Mouse (Mus musculus): ENCODE results near the gene Anks1b. TPM values are rescaled to one million over a fixed set of nuclear protein-coding genes. Genes with fewer than 3 reads are reported as not detected.

The Anks1b gene
- polyA plus RNA-seq, 1 experiment = 1.9 TPM

- TF ChIP-seq POLR2A (IDR thresholded peaks at IDR 0.05; ENCODE audit: control insufficient read depth, low read depth, low read length) (no peak), CTCF (IDR thresholded peaks at IDR 0.05; ENCODE audit: control insufficient read depth, insufficient read depth, insufficient replicate concordance, low read depth, low read length) (no peak)
- Histone ChIP-seq H3K4me3 (ENCODE audit: control insufficient read depth, low read depth, low read length) (no peak overlapping the region), H3K27ac (ENCODE audit: control insufficient read depth, insufficient read depth, low read depth, low read length) (no peak overlapping the region), H3K4me1 (ENCODE audit: control insufficient read depth, insufficient read depth, low read length) (no peaks in the 10 kb centered on the region), H3K36me3 (ENCODE audit: control insufficient read depth, insufficient read depth, low read length) (no peaks in the 10 kb centered on the region), H3K27me3 (ENCODE audit: control insufficient read depth, insufficient read depth, low read length) (no peaks in the 10 kb centered on the region)
Measured at GRCm38 (mm10) chr10:90306156-90306555, 432.8 kb downstream of the Anks1b start.

GRCm38 (mm10) chr10:90307931-90308555 lies 434.7 kb downstream of the Anks1b start:
- no peaks in the 10 kb centered on the region for H3K36me3 ChIP-seq (ENCODE audit: control insufficient read depth, insufficient read depth, low read length)
- no peaks in the 10 kb centered on the region for H3K4me1 ChIP-seq (ENCODE audit: control insufficient read depth, insufficient read depth, low read length)
- H3K27ac ChIP-seq (ENCODE audit: control insufficient read depth, insufficient read depth, low read depth, low read length) = no peak overlapping the region
- no peaks in the 10 kb centered on the region for H3K27me3 ChIP-seq (ENCODE audit: control insufficient read depth, insufficient read depth, low read length)
- H3K4me3 ChIP-seq (ENCODE audit: control insufficient read depth, low read depth, low read length) = no peak overlapping the region
- no peak for TF ChIP-seq CTCF (IDR thresholded peaks at IDR 0.05; ENCODE audit: control insufficient read depth, insufficient read depth, insufficient replicate concordance, low read depth, low read length)
- TF ChIP-seq POLR2A (IDR thresholded peaks at IDR 0.05; ENCODE audit: control insufficient read depth, low read depth, low read length) = no peak

GRCm38 (mm10) chr10:90329781-90330180 lies 456.5 kb downstream of the Anks1b start:
- Histone ChIP-seq H3K27me3 (ENCODE audit: control insufficient read depth, insufficient read depth, low read length) (no peaks in the 10 kb centered on the region), H3K36me3 (ENCODE audit: control insufficient read depth, insufficient read depth, low read length) (no peaks in the 10 kb centered on the region), H3K27ac (ENCODE audit: control insufficient read depth, insufficient read depth, low read depth, low read length) (no peak overlapping the region), H3K4me1 (ENCODE audit: control insufficient read depth, insufficient read depth, low read length) (no peaks in the 10 kb centered on the region), H3K4me3 (ENCODE audit: control insufficient read depth, low read depth, low read length) (no peak overlapping the region)
- TF ChIP-seq CTCF (IDR thresholded peaks at IDR 0.05; ENCODE audit: control insufficient read depth, insufficient read depth, insufficient replicate concordance, low read depth, low read length) = no peak
- TF ChIP-seq POLR2A (IDR thresholded peaks at IDR 0.05; ENCODE audit: control insufficient read depth, low read depth, low read length) = no peak

DNA sequence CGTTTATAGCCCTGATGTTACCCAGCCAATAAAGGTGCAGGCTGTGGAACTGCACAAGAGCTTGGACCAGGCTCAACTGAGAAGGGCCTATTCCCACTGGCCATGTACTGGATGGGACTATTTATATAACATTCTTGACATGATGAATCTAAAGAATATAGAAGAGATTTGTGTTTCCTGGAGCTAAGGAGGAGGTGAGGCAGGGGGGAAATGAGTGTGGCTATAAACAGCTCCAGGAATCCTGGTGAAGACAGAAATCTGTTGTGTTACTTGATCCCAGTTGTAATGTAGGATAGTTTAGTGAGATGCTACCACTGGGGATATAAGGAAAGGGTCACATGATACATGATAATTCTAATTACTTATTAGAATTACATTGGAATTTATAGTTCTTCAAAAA lies 472.1 kb downstream of the Anks1b start:
- Histone ChIP-seq H3K27ac (ENCODE audit: control insufficient read depth, insufficient read depth, low read depth, low read length) (no peak overlapping the region), H3K27me3 (ENCODE audit: control insufficient read depth, insufficient read depth, low read length) (no peaks in the 10 kb centered on the region), H3K4me3 (ENCODE audit: control insufficient read depth, low read depth, low read length) (no peak overlapping the region), H3K4me1 (ENCODE audit: control insufficient read depth, insufficient read depth, low read length) (no peaks in the 10 kb centered on the region), H3K36me3 (ENCODE audit: control insufficient read depth, insufficient read depth, low read length) (no peaks in the 10 kb centered on the region)
- TF ChIP-seq POLR2A (IDR thresholded peaks at IDR 0.05; ENCODE audit: control insufficient read depth, low read depth, low read length) (no peak), CTCF (IDR thresholded peaks at IDR 0.05; ENCODE audit: control insufficient read depth, insufficient read depth, insufficient replicate concordance, low read depth, low read length) (no peak)

GRCm38 (mm10) chr10:90356258-90356657 lies 482.9 kb downstream of the Anks1b start:
- Histone ChIP-seq H3K27me3 (ENCODE audit: control insufficient read depth, insufficient read depth, low read length) (no peaks in the 10 kb centered on the region), H3K4me3 (ENCODE audit: control insufficient read depth, low read depth, low read length) (no peak overlapping the region), H3K36me3 (ENCODE audit: control insufficient read depth, insufficient read depth, low read length) (no peaks in the 10 kb centered on the region), H3K4me1 (ENCODE audit: control insufficient read depth, insufficient read depth, low read length) (no peaks in the 10 kb centered on the region), H3K27ac (ENCODE audit: control insufficient read depth, insufficient read depth, low read depth, low read length) (no peak overlapping the region)
- TF ChIP-seq CTCF (IDR thresholded peaks at IDR 0.05; ENCODE audit: control insufficient read depth, insufficient read depth, insufficient replicate concordance, low read depth, low read length) (no peak), POLR2A (IDR thresholded peaks at IDR 0.05; ENCODE audit: control insufficient read depth, low read depth, low read length) (no peak)

GRCm38 (mm10) chr10:90357169-90357907 lies 484.0 kb downstream of the Anks1b start:
- Histone ChIP-seq H3K4me1 (ENCODE audit: control insufficient read depth, insufficient read depth, low read length) (no peaks in the 10 kb centered on the region), H3K27ac (ENCODE audit: control insufficient read depth, insufficient read depth, low read depth, low read length) (no peak overlapping the region), H3K4me3 (ENCODE audit: control insufficient read depth, low read depth, low read length) (no peak overlapping the region), H3K36me3 (ENCODE audit: control insufficient read depth, insufficient read depth, low read length) (no peaks in the 10 kb centered on the region), H3K27me3 (ENCODE audit: control insufficient read depth, insufficient read depth, low read length) (no peaks in the 10 kb centered on the region)
- no peak for TF ChIP-seq CTCF (IDR thresholded peaks at IDR 0.05; ENCODE audit: control insufficient read depth, insufficient read depth, insufficient replicate concordance, low read depth, low read length)
- no peak for TF ChIP-seq POLR2A (IDR thresholded peaks at IDR 0.05; ENCODE audit: control insufficient read depth, low read depth, low read length)

DNA sequence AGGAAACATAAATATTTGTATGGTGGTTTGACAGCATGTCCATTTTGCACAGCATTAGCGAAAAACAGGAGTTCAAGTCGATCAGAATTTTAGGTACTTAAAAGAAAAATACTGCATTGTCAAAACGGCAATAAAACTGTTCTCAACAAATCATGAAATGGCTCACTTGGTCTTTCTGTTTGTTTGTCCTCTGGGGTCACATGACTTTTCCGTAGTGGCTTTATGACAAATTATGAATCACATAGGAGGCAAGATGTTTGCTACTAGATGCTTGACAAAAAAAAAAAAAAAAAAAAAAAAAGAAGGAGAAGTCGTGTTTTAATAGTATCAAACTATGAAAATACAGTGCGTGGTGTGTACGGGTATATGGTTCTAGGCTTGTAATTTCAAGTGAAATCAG lies 495.7 kb downstream of the Anks1b start:
- TF ChIP-seq POLR2A (IDR thresholded peaks at IDR 0.05; ENCODE audit: control insufficient read depth, low read depth, low read length) (no peak), CTCF (IDR thresholded peaks at IDR 0.05; ENCODE audit: control insufficient read depth, insufficient read depth, insufficient replicate concordance, low read depth, low read length) (no peak)
- Histone ChIP-seq H3K27me3 (ENCODE audit: control insufficient read depth, insufficient read depth, low read length) (no peaks in the 10 kb centered on the region), H3K36me3 (ENCODE audit: control insufficient read depth, insufficient read depth, low read length) (no peaks in the 10 kb centered on the region), H3K4me3 (ENCODE audit: control insufficient read depth, low read depth, low read length) (no peak overlapping the region), H3K27ac (ENCODE audit: control insufficient read depth, insufficient read depth, low read depth, low read length) (no peak overlapping the region), H3K4me1 (ENCODE audit: control insufficient read depth, insufficient read depth, low read length) (peaks cover 5% of the 10 kb centered on the region)

All from testis, adult 2 months (tissue).